9 mouse cellular contexts compared by ENCODE assay signal in genomic region chr13:12072112-12072511, GRCm38 (mm10). TPM values are rescaled to one million over a fixed set of nuclear protein-coding genes. Genes with fewer than 3 reads are reported as not detected.
DNase-seq lines count a peak whose midpoint lies in the region; ATAC-seq lines count a peak whose summit lies in the region.
"Had no signal": no experiment of that assay in that cellular context is flagged by ENCODE, and none has a peak within 500 bp of the region (broad histone marks: within the 10 kb centered on the region; RNA-seq: fewer than 3 reads in every experiment).

No protein-coding gene starts in this region.

- ATAC-seq in forebrain, embryonic 11.5 days (replicated peaks; ENCODE audit: low FRiP score) = peak; percentile 78
- ATAC-seq in forebrain, embryonic 12.5 days (ENCODE audit: low FRiP score) = peak; percentile 51; the same call in 1 of the 2 replicates
- ATAC-seq in midbrain, embryonic 15.5 days (replicated peaks) = peak; percentile 41
- no peak for ATAC-seq in erythroblast, adult 5-6 weeks (replicated peaks; ENCODE audit: low FRiP score, poor library complexity, severe bottlenecking)

- H3K9ac ChIP-seq in forebrain, embryonic 11.5 days (ENCODE audit: low read length) = no peak overlapping the region
- no peak overlapping the region for H3K9ac ChIP-seq in forebrain, embryonic 12.5 days
- no peak overlapping the region for H3K9ac ChIP-seq in midbrain, embryonic 15.5 days

- H3K27me3 ChIP-seq in forebrain, embryonic 11.5 days (ENCODE audit: control insufficient read depth, insufficient read depth, low read length) = no peaks in the 10 kb centered on the region
- H3K27me3 ChIP-seq in forebrain, embryonic 10.5 days (ENCODE audit: poor library complexity, severe bottlenecking) = no peaks in the 10 kb centered on the region
- H3K27me3 ChIP-seq in forebrain, embryonic 12.5 days = no peaks in the 10 kb centered on the region
- H3K27me3 ChIP-seq in midbrain, embryonic 15.5 days (replicated peaks) = no peaks in the 10 kb centered on the region

- H3K4me3 ChIP-seq in forebrain, embryonic 11.5 days (ENCODE audit: low read depth, low read length) = no peak overlapping the region
- H3K4me3 ChIP-seq in forebrain, embryonic 10.5 days = no peak overlapping the region
- no peak overlapping the region for H3K4me3 ChIP-seq in forebrain, embryonic 12.5 days (replicated peaks)
- H3K4me3 ChIP-seq in midbrain, embryonic 15.5 days = no peak overlapping the region

- no peak overlapping the region for H3K4me2 ChIP-seq in forebrain, embryonic 11.5 days (ENCODE audit: low read depth, low read length, severe bottlenecking)
- no peak overlapping the region for H3K4me2 ChIP-seq in forebrain, embryonic 12.5 days
- H3K4me2 ChIP-seq in midbrain, embryonic 15.5 days = no peak overlapping the region

- H3K36me3 ChIP-seq in forebrain, embryonic 11.5 days (ENCODE audit: control insufficient read depth, insufficient read depth, low read length) = no peaks in the 10 kb centered on the region
- no peaks in the 10 kb centered on the region for H3K36me3 ChIP-seq in forebrain, embryonic 10.5 days (replicated peaks)
- H3K36me3 ChIP-seq in forebrain, embryonic 12.5 days (replicated peaks) = no peaks in the 10 kb centered on the region
- H3K36me3 ChIP-seq in midbrain, embryonic 15.5 days (replicated peaks) = no peaks in the 10 kb centered on the region

- no peak for DNase-seq in forebrain, embryonic 11.5 days (ENCODE audit: low spot score)
- DNase-seq in forebrain, embryonic 10.5 days (ENCODE audit: extremely low spot score, low spot score) = no peak
- peak; percentile 2 for DNase-seq in lung, postnatal 25 days (ENCODE audit: low spot score)
- no peak for DNase-seq in lung, postnatal 14 days
- DNase-seq in left cerebral cortex, adult 8-10 months (ENCODE audit: low spot score in 2 of 2) = no peak

- WGBS in forebrain, embryonic 11.5 days = 26% methylated on average over 3 of the region's 3 CpGs
- 36% methylated on average over 3 of the region's 3 CpGs for whole genome bisulfite sequencing in forebrain, embryonic 10.5 days
- 20% methylated on average over 3 of the region's 3 CpGs for WGBS in forebrain, embryonic 12.5 days
- WGBS in midbrain, embryonic 15.5 days = 23% methylated on average over 3 of the region's 3 CpGs

- 0 out of 2 replicates have a peak, but pooled peaks cover 4% of the 10 kb centered on the region for H3K4me1 ChIP-seq in forebrain, embryonic 11.5 days (replicated peaks; ENCODE audit: control insufficient read depth, insufficient read depth, low read length)
- peaks cover 13% of the 10 kb centered on the region for H3K4me1 ChIP-seq in forebrain, embryonic 10.5 days
- peaks cover 12% of the 10 kb centered on the region for H3K4me1 ChIP-seq in forebrain, embryonic 12.5 days
- peaks cover 12% of the 10 kb centered on the region for H3K4me1 ChIP-seq in midbrain, embryonic 15.5 days

- H3K9me3 ChIP-seq in forebrain, embryonic 11.5 days (ENCODE audit: control insufficient read depth, low read length) = no peaks in the 10 kb centered on the region
- H3K9me3 ChIP-seq in forebrain, embryonic 10.5 days = no peaks in the 10 kb centered on the region
- no peaks in the 10 kb centered on the region for H3K9me3 ChIP-seq in forebrain, embryonic 12.5 days
- H3K9me3 ChIP-seq in midbrain, embryonic 15.5 days = no peaks in the 10 kb centered on the region

- no peak overlapping the region for H3K27ac ChIP-seq in forebrain, embryonic 11.5 days (ENCODE audit: low read depth, low read length)
- H3K27ac ChIP-seq in forebrain, embryonic 10.5 days = no peak overlapping the region
- no peak overlapping the region for H3K27ac ChIP-seq in forebrain, embryonic 12.5 days
- H3K27ac ChIP-seq in midbrain, embryonic 15.5 days = no peak overlapping the region
- H3K27ac ChIP-seq: kidney, postnatal 0 days had no signal

RNA-seq across cellular contexts. Expression of gene Ryr2, which starts 34.6 kb away (rescaled TPM):
- polyA plus RNA-seq in forebrain, embryonic 11.5 days (2014; fragmentation: Nextera tagmentation; extraction: Ambion mirVana) = 0.48 and 0.51 TPM in 2 replicates
- 0.14 and 0.19 TPM in 2 replicates for polyA plus RNA-seq in forebrain, embryonic 10.5 days (2016; fragmentation: Nextera tagmentation; extraction: Ambion mirVana)
- polyA plus RNA-seq in forebrain, embryonic 12.5 days (2016; fragmentation: Nextera tagmentation; extraction: Ambion mirVana) = 0.37 and 0.59 TPM in 2 replicates
- 3.5 and 4.4 TPM in 2 replicates for polyA plus RNA-seq in midbrain, embryonic 15.5 days (2015; fragmentation: Nextera tagmentation; extraction: Ambion mirVana)
- total RNA-seq in erythroblast, adult 5-6 weeks (2015; ENCODE audit: low replicate concordance) = not detected in 2 replicates
- not detected in 2 replicates for total RNA-seq in erythroblast, adult 5-6 weeks (2017; ENCODE audit: low replicate concordance)
- 100 to 1,000 TPM; 139 to 174 (median 157) TPM for total RNA-seq in left cerebral cortex, adult 8-10 months (2022)
